ENCODE assay signal across 25 mouse cellular contexts in genomic region chr5:125375871-125376270, GRCm38 (mm10). TPM values are rescaled to one million over a fixed set of nuclear protein-coding genes. Genes with fewer than 3 reads are reported as not detected.
DNase-seq lines count a peak whose midpoint lies in the region; TF ChIP-seq lines count a peak whose summit lies in the region.
"Had no signal": no experiment of that assay in that cellular context is flagged by ENCODE, and none has a peak within 500 bp of the region (broad histone marks: within the 10 kb centered on the region; RNA-seq: fewer than 3 reads in every experiment).

No protein-coding gene starts in this region.

- in situ Hi-C loops in CH12.LX (cut with MboI; ENCODE audit: low pct_ligation_motif_present, low pct_unique_long_range_greater_than_20kb, low sequenced_read_pairs): loop anchor here (10.0 kb wide), 2 partner anchors 109 to 471 kb away; no protein-coding TSS in a partner anchor

- H3K4me1 ChIP-seq in CH12.LX (ENCODE audit: control insufficient read depth in 1 of 2, insufficient read depth in 2 of 2): peaks cover 6 to 38% of the 10 kb centered on the region in 2 experiments; a peak in 3 of 4 replicates
- H3K4me1 ChIP-seq: embryonic facial prominence, embryonic 15.5 days; forebrain, embryonic 15.5 days; hindbrain, embryonic 12.5 days; intestine, embryonic 15.5 days had no signal

- peak; percentile 28 for DNase-seq in CD4-positive helper T cell, adult 2 months (ENCODE audit: low read depth, low spot score)
- DNase-seq in CH12.LX (ENCODE audit: extremely low read depth): no peak
- DNase-seq in induced T-regulatory cell, adult 2 months (ENCODE audit: low read depth): peak; percentile 41
- DNase-seq in cerebellum, adult 8-10 months: no peak
- DNase-seq in adrenal gland, postnatal 4 days (ENCODE audit: low spot score in 2 of 2): no peak
- DNase-seq in heart, adult 8-10 months (ENCODE audit: low spot score): no peak
- DNase-seq: adrenal gland, adult 8-10 months; adrenal gland, postnatal 36 days; B cell, adult 2 months; cerebellum, adult 11-12 months; cerebellum, adult 9-11 months; embryo, embryonic 11 days; gastrocnemius, postnatal 14 days; heart, adult 11 months; heart, postnatal 10 days; heart, postnatal 4 days; kidney, adult 18-20 months had no signal

- H3K79me2 ChIP-seq in CH12.LX (replicated peaks; ENCODE audit: control insufficient read depth, extremely low read depth, insufficient read depth, poor library complexity, severe bottlenecking): no peaks in the 10 kb centered on the region

- H3K27ac ChIP-seq in CH12.LX (ENCODE audit: insufficient read depth, low read depth): no peak overlapping the region
- H3K27ac ChIP-seq: embryonic facial prominence, embryonic 15.5 days; forebrain, embryonic 10.5 days; forebrain, embryonic 15.5 days; heart, embryonic 10.5 days; hindbrain, embryonic 12.5 days; intestine, embryonic 15.5 days had no signal

- no peak overlapping the region for H3K4me3 ChIP-seq in CH12.LX (replicated peaks in 1 of 3; ENCODE audit: low read depth in 2 of 3, low read length in 2 of 3, poor library complexity in 1 of 3)
- H3K4me3 ChIP-seq: embryonic facial prominence, embryonic 15.5 days; erythroblast, embryonic 14.5 days; forebrain, embryonic 10.5 days; forebrain, embryonic 15.5 days; heart, embryonic 10.5 days; hindbrain, embryonic 12.5 days; intestine, embryonic 15.5 days had no signal

- H3K4me2 ChIP-seq in CH12.LX (ENCODE audit: insufficient read depth, low read depth, poor library complexity, severe bottlenecking): peak overlapping the region; percentile 27; the same call in 1 of the 2 replicates
- H3K4me2 ChIP-seq: embryonic facial prominence, embryonic 15.5 days; forebrain, embryonic 15.5 days; hindbrain, embryonic 12.5 days; intestine, embryonic 15.5 days had no signal

- peaks cover 15% of the 10 kb centered on the region for H3K9me3 ChIP-seq in CH12.LX (replicated peaks; ENCODE audit: low read length)
- H3K9me3 ChIP-seq: embryonic facial prominence, embryonic 15.5 days; forebrain, embryonic 10.5 days; forebrain, embryonic 15.5 days; heart, embryonic 10.5 days; hindbrain, embryonic 12.5 days; intestine, embryonic 15.5 days had no signal

- no peak for TF ChIP-seq RAD21 in CH12.LX (IDR thresholded peaks at IDR 0.05; ENCODE audit: low read depth, low read length)

- TF ChIP-seq CTCF in CH12.LX (conservative IDR thresholded peaks at IDR 0.05 in 1 of 2, IDR thresholded peaks at IDR 0.05 in 1 of 2; ENCODE audit: low read depth in 2 of 2, low read length in 2 of 2): no peak

- no peak overlapping the region for H3K9ac ChIP-seq in CH12.LX (ENCODE audit: insufficient read depth, low read depth)
- H3K9ac ChIP-seq: embryonic facial prominence, embryonic 15.5 days; forebrain, embryonic 15.5 days; hindbrain, embryonic 12.5 days; intestine, embryonic 15.5 days had no signal

- no peaks in the 10 kb centered on the region for H3K27me3 ChIP-seq in CH12.LX (replicated peaks)
- H3K27me3 ChIP-seq: embryonic facial prominence, embryonic 15.5 days; forebrain, embryonic 15.5 days; hindbrain, embryonic 12.5 days; intestine, embryonic 15.5 days had no signal

- no peak for TF ChIP-seq POLR2A in CH12.LX (IDR thresholded peaks at IDR 0.05; ENCODE audit: low read depth, low read length)

- H3K36me3 ChIP-seq in CH12.LX (replicated peaks in 1 of 2; ENCODE audit: control insufficient read depth in 1 of 2, insufficient read depth in 1 of 2, low read length in 1 of 2): no peaks in the 10 kb centered on the region
- H3K36me3 ChIP-seq: embryonic facial prominence, embryonic 15.5 days; forebrain, embryonic 10.5 days; forebrain, embryonic 15.5 days; heart, embryonic 10.5 days; hindbrain, embryonic 12.5 days; intestine, embryonic 15.5 days had no signal

- dilution Hi-C loops in CH12.LX (cut with MboI; ENCODE audit: extremely low pct_ligation_motif_present, extremely low pct_unique_long_range_greater_than_20kb, low sequenced_read_pairs): no loop called here

- TF ChIP-seq EP300 in CH12.LX (IDR thresholded peaks at IDR 0.05; ENCODE audit: low read length): no peak; the same call in 1 of the 2 replicates

TF ChIP-seq in CH12.LX, 34 proteins besides CTCF, POLR2A, EP300 and RAD21:
- TF ChIP-seq ZC3H11A (IDR thresholded peaks at IDR 0.05; ENCODE audit: low read depth, low read length) (no peak), ETS1 (conservative IDR thresholded peaks at IDR 0.05; ENCODE audit: low read depth, low read length) (0 out of 2 replicates have a peak, but pooled peaks have one; percentile 27), SMC3 (IDR thresholded peaks at IDR 0.05; ENCODE audit: low read depth, low read length) (no peak), NRF1 (IDR thresholded peaks at IDR 0.05; ENCODE audit: low read depth, low read length) (no peak)

RNA-seq across cellular contexts. Expression of gene Gm10382, which starts 13.3 kb away (rescaled TPM):
- total RNA-seq in CH12.LX (2012; rRNA removed) (0.59 and 0.80 TPM in 2 replicates), CH12.LX (2014; rRNA removed) (not detected in 2 replicates)
- polyA plus RNA-seq in CH12.LX (2012; ENCODE audit: insufficient read length, low read depth): 0.87 and 1.1 TPM in 2 replicates
- under 1 TPM in 1 of 2 experiments, not detected in 1; 0.25 TPM for total RNA-seq in adrenal gland, postnatal 4 days (2021)
- not detected for total RNA-seq in heart, adult 8-10 months (2022)
- total RNA-seq: gastrocnemius, postnatal 14 days; heart, postnatal 10 days had no signal
- polyA plus RNA-seq: embryonic facial prominence, embryonic 11.5 days had no signal

RNA-seq across cellular contexts. Expression of gene Ubc, which starts 14.1 kb away (rescaled TPM):
- total RNA-seq in CH12.LX (2012; rRNA removed) (466 and 486 TPM in 2 replicates), CH12.LX (2014; rRNA removed) (650 and 656 TPM in 2 replicates)
- polyA plus RNA-seq in CH12.LX (2012; ENCODE audit: insufficient read length, low read depth): 687 and 803 TPM in 2 replicates
- 1,000 to 10,000 TPM; 1,138 to 1,334 TPM for total RNA-seq in adrenal gland, postnatal 4 days (2021)
- 1,000 to 10,000 TPM in 2 of 4 experiments, 100 to 1,000 TPM in 2; 839 to 1,234 (median 1,027) TPM for total RNA-seq in heart, adult 8-10 months (2022)

RNA-seq across cellular contexts. Expression of gene Scarb1, which starts 35.0 kb away (rescaled TPM):
- total RNA-seq in CH12.LX (2012; rRNA removed): 11.6 and 12.3 TPM in 2 replicates
- 16.3 and 20.0 TPM in 2 replicates for total RNA-seq in CH12.LX (2014; rRNA removed)
- 24.6 and 24.7 TPM in 2 replicates for polyA plus RNA-seq in CH12.LX (2012; ENCODE audit: insufficient read length, low read depth)
- total RNA-seq in adrenal gland, postnatal 4 days (2021): 100 to 1,000 TPM; 582 to 655 TPM
- 10 to 100 TPM; 21.8 to 27.3 (median 25.7) TPM for total RNA-seq in heart, adult 8-10 months (2022)

RNA-seq across cellular contexts. Expression of gene Dhx37, which starts 58.0 kb away (rescaled TPM):
- total RNA-seq in CH12.LX (2012; rRNA removed) (21.0 and 23.8 TPM in 2 replicates), CH12.LX (2014; rRNA removed) (22.7 and 26.0 TPM in 2 replicates)
- 33.0 and 36.9 TPM in 2 replicates for polyA plus RNA-seq in CH12.LX (2012; ENCODE audit: insufficient read length, low read depth)
- total RNA-seq in adrenal gland, postnatal 4 days (2021): 10 to 100 TPM; 14.0 to 16.0 TPM
- 10 to 100 TPM; 11.8 to 14.2 (median 12.6) TPM for total RNA-seq in heart, adult 8-10 months (2022)

Comparison
In these comparisons a context has a peak if more than half of its experiments do, and no peak if none do; other contexts are left out.
1. DNase-seq: peak in CD4-positive helper T cell, adult 2 months (single experiment) and induced T-regulatory cell, adult 2 months (single experiment); none in CH12.LX (single experiment), cerebellum, adult 8-10 months (single experiment), adrenal gland, postnatal 4 days (0 of 2) and heart, adult 8-10 months (single experiment).
2. RNA of gene Scarb1, which starts 35.0 kb away (total RNA-seq): 582 to 655 TPM in adrenal gland, postnatal 4 days; 21.8 to 27.3 TPM in heart, adult 8-10 months and 11.6 to 20.0 TPM in CH12.LX; every median in the first group is over 10 times any median in the second.